Mouse (Mus musculus) adrenal gland, postnatal 10 days (tissue): ENCODE measurements around the gene Cpb1. TPM values are rescaled to one million over a fixed set of nuclear protein-coding genes. Genes with fewer than 3 reads are reported as not detected.

Experiments used
- microRNA-seq: library from miRNA; unstranded; fragments of <30 nt; microRNA quantifications from one replicate; pipeline ENCODE4 v1.2.0, GENCODE M21; 2021
- total RNA-seq, 2 experiments: library from RNA; stranded (reverse); gene quantifications; 2 replicates each; pipeline ENCODE4 v1.2.3; 2021

Cpb1 gene
- total RNA-seq, 2 experiments from 2014 or later: 3.5 to 4.1 TPM

Small RNA genes within 50 kb of the gene (microRNA-seq; reads per million reads assigned to microRNA genes)
- gene Mir7007: 1.4 reads per million

Other genes with a start within 250 kb of the Cpb1 start
- gene Hps3, start 240.4 kb downstream of the Cpb1 start, total RNA-seq: 10 to 100 TPM in 1 of 2 experiments, 1 to 10 TPM in 1; 9.5 to 14.4 TPM
- gene Hltf, start 217.9 kb downstream of the Cpb1 start, total RNA-seq: 10 to 100 TPM; 16.1 to 24.6 TPM
- 10 to 100 TPM; 75.3 to 99.1 TPM for gene Gyg, start 120.4 kb downstream of the Cpb1 start, total RNA-seq
- 1 to 10 TPM; 7.6 to 7.9 TPM for gene Cpa3, start 33.6 kb downstream of the Cpb1 start, total RNA-seq
- gene Agtr1b, start 91.4 kb upstream of the Cpb1 start, total RNA-seq: 1 to 10 TPM; 6.6 to 9.1 TPM